Mouse (Mus musculus): ENCODE data around the gene Dis3l2.

The Dis3l2 gene

DNA sequence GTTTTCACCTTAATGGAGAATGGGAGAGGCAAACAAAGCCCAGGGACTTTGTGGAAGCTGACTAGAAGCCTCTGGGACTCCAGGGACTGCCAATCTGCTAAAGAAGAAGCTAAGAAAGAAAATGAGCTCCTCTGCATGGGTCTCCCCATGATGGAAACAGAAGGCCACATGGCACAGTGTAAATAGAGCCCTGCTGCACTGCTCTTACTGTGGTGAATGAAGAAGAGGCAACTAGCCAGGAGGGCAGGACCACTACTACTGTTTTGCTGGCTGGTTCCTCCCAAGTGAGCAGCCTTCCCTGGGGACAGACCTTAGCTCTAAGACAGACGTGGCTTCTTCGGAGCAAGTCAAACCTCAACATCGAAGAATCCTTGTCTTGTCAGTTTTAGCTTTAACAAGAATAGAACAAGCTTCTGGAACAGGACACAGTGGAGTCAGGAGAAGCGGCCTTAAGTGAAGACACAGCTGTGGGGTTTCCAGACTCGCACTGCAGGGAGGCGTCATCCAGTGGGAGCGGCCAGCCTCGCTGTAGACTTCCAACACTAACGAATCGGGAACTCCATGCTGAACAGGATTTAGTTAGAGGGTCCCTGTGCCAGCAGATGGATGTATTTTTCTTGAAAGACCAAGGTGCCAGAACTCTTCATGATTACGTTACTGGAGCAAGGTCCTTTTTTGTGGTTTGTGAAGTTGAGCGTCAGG lies 307.2 kb downstream of the Dis3l2 start:
- CTCF ChIA-PET, result no interaction called here

DNA sequence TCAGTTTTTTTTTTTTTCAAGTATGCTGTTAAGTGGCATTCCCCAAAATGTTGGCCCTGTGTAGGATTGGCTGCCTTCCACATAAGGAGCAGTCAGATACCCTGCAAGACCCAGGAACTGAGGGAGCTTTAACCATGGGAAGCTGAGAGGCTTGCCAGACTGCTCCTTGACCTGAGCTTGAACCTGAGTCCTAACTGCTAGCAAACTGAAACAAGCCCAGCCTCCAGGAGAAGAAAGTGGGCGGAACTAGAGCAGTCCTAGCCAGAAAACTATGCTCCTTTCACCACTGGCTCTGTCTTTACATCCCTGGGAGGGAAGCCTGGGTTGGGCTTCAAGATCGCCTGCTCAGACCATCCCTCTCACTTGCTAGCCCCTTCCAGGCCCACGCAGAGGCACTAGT lies 308.1 kb downstream of the Dis3l2 start:
- CTCF ChIA-PET, result no interaction called here

DNA sequence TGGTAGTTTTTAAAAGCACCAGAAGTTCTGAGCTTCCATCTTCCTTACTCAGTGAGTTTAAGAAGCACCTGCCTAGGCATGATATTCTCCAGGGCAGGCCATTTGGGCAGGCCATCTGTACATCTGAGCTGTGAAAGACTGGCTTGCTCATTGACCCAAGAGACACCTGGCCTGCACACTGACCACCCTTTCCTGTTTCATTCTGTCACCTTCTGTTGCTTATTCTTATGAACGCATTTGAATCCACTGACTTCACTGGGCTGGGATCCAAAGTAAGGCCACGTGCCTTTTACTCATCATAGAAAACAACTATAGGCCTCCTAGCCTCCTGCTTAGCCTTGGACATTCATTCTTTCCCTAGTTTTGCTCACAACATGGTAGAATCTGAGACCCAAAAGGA lies 309.0 kb downstream of the Dis3l2 start:
- CTCF ChIA-PET, result no interaction called here

DNA sequence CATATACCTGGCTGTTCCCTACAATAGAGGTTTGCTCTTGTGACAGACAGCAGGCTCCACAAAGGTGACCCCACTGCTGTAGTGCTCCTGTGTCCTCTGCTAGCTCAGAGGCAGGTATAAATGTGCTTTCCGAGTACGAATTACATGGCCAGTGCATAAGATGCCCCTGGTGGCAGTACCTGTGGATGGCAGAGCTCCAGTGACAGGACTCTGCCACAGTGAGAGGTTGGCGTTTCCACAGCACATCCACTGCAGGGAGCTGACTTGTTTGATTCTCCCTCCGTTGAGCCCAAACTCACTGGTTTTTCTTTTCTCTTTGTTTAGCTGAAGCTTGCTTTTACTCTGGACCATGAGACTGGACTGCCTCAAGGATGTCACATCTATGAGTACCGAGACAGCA lies 317.1 kb downstream of the Dis3l2 start:
- CTCF ChIA-PET, result interaction anchor here (0.6 kb wide), 1 partner anchor 11 kb away, joined by 7 read pairs; no protein-coding TSS in a partner anchor

DNA sequence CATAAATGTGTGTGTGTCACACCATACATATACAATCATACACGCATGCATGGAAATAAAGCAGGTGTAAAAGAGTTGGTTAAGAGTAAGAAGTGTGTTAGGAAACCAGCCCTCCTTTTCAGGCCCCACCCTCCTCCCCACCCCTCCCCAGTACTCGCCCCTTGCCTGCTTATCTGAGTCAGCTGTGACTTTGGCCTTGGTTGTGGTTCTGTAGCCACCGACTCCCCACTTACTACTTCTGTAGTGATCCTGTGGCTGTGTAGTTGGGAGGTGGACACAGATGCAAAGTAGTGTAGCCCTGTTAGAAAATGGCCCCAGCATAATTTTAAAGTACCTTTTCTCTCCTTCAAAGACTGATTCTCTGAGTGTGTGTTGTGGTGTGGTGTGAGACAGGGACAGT lies 318.0 kb downstream of the Dis3l2 start:
- CTCF ChIA-PET, result no interaction called here

DNA sequence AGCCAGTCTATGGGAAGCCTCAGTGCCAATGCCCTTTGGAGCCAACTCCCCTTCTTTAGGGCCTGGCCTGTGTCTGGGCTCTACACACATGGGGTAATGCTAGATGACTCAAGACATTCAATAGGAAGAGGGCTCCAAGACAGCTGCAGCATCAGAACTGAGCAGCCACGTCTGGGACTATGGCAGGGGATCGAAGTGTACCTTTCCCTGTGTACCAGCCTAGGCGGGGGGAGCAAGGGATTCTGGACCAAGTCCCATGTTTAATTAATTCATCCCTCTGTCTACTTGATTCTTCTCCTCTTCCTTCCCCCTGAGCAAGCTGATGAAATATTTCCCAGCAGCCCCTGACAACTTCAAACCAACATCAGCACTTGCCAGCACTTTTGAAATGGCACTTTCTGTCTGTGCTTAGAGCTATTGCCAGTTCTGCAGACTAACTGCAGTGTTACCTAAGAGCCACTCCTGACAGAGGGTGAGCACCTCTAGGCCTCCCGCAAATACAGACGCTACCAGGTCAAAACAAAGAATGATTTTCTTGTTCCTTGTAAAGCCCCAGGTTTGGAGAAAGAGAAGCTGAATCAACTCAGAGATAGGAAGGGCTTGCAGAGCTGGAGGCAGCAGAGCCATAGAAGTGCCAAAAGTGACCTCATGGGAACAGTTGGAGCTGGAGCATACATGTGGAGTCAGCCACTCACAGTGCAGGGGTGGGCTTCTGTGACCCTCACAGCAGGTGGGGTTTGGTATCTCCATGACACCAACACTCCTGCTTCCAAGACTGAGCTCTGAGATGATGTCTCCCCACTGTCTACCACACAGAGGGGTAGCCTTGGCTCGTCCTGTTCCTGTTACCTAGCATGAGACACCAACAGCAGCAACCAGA lies 319.9 kb downstream of the Dis3l2 start:
- CTCF ChIA-PET, result no interaction called here

DNA sequence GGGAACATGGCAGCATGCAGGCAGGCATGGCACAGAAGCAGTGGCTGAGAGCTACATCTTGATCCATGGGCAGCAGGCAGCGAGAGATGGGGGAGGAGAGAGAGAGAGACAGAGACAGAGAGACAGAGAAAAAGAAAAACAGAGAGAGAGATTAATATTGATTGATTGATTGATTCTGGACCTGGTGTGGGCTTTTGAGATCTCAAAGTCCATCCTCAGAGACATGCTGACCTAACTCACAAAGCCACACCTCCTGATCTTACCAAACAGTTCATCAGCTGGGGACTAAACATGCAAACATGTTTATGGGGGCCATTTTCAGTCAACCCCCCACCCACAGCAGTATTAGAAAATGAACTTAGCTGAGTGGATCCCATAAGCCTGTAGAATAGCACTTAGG lies 321.4 kb downstream of the Dis3l2 start:
- CTCF ChIA-PET, result no interaction called here

DNA sequence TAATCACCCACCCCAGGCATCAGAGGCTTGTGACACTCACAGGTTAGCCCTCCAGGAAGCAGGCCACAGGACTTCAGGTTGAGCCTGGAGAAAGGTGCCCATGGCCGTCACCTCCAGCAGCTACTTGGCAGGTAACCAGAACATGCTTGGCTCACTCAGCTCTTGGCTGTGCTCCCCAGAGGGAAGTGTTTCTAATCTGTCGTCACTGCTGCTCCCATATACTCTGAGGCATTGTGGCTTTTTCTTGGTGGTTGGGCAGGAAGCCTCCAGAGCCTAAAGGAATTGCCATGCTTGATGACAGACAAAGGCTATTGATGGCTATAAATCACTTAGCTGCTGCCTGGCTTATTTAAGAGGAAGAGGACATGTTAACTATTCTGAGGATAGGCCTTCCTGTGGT lies 325.2 kb downstream of the Dis3l2 start:
- CTCF ChIA-PET, result no interaction called here

DNA sequence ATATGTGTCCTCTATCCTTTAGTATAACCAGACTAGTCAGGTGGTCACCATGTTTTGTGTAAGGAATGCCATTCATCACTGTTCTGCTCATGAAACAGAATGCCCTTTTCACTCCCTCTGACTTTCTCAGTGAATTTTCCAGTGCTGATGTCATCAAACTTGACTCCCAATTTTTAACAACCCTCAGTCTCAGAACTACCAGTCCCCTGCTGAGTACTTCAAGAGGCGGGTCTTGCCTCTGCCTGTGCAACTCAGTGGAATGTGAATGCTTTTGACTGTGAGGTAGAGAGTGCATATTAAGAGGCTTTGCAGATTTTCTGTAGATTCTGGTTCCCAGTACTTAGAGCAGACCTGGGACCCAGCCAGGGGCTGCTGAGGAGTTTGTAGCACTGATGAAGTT lies 327.0 kb downstream of the Dis3l2 start:
- CTCF ChIA-PET, result no interaction called here

DNA sequence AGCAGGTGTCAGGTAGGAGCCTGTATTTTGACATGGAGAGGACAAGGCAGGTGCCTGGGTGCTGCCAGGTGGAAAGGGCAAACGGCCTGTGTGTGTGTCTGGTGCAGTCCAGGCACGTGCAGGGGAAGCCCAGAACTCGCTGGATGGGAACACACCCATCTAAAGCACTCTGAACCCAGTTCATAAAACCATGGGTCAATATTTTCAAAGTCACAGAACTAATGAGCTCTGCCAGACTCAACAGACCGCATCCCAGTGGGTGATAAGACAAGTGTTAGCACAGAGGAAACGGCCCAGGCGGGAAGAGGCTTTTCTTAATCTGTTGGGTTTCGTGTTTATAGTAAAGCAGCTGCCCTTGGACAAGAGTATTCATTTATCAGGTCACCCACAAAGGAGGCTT lies 328.9 kb downstream of the Dis3l2 start:
- CTCF ChIA-PET, result interaction anchor here (0.6 to 1.6 kb wide), 3 partner anchors 9 to 227 kb away, joined by 3 read pairs; no protein-coding TSS in a partner anchor

DNA sequence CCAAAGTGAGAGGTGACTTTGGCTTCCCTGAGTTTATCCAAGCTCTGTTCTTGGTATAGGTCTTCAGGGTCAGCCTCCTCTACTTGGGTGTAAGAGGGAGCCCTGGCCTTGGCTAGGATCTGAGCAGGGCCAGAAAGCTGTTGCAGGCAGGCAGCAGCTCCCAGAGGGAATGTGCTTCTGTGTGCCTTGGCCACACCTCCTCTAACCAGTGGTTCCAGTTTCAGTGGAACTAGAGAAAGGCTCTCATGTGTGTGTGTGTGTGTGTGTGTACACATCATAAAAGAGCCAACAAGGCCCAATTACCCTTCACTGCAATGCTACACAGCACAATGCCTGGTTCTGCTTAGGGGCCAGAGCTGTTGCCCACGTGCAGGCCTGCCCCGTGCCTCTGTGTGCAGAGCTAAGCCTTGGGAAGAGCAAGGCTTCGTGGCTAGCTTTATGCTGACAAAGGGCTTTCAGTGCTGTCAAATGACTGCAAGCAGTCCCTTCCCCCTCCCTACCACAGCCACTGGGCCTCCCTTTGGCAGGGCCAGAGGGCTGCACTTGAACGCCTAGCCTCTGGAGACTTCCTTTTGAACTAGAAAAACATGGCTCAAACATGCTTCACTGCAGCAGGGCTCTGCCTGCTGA lies 332.0 kb downstream of the Dis3l2 start:
- CTCF ChIA-PET, result no interaction called here

DNA sequence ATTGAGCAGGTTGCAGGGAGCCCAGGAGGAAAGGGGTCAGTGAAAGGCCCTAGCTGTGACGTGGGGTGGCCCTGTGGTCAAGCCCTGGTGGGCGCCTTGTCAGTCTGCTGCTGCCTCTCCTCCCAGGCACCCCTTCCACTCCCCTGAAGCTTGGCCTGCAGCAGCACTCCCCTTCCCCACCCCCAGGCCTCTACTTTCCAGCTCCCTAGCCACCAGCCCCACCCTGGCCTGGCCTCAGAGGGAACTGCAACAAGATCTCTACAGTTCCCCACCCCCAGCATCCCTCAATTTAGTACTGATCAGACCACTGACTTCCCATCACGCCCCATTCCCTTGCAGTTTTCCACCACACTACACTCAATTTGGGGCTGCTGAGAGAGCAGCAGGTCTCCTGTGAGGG lies 332.7 kb downstream of the Dis3l2 start:
- CTCF ChIA-PET, result no interaction called here

DNA sequence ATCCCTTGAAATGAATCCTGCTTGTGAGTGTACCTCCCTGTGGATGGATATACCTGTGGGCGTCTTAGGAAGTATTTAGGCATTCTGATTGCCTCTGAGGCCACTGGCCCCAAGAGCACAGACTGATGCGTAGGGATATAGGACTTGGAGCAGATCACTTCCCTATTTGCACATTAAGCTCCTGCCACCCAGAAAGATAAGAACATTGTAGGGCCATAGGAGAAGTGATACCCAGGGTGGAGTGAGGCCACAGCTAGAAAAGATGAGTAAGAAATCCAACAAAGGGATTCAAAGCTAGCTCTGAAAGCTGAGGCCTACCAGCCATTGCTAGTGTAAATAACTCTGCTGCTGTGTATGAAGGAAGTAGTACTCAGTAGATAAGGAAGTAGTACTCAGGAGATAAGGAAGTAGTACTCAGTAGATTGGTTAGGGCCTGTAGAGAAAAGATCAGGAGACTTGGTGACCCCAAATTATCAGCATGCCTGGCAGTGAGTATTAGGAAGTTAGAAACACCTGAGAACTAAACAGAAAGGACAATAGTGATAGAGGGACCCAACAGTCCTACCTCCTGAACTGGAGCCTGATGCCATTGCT lies 335.0 kb downstream of the Dis3l2 start:
- CTCF ChIA-PET, result no interaction called here

DNA sequence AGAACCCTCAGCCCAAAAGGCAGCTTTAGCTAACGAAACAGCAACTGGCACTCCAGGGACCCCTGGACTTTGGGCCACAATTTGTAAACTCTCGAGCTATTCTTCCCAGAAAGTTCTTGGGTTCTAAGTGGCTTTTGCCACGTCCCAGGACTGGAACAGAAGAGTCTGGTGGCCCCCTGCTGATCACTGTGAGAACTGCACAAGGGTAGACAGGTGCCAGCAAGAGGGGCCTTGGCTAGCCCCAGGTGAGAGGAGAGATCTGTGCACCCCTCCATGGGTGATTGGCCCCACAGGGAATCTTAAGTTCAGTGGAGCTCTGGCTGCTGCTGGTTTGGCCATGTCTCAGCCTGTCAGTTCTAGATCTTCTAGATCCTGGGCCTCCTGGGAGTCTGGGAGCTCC lies 337.5 kb downstream of the Dis3l2 start:
- CTCF ChIA-PET, result interaction anchor here (0.5 to 1.4 kb wide), 3 partner anchors 8 to 532 kb away, joined by 3 to 4 read pairs (median 3); no protein-coding TSS in a partner anchor

DNA sequence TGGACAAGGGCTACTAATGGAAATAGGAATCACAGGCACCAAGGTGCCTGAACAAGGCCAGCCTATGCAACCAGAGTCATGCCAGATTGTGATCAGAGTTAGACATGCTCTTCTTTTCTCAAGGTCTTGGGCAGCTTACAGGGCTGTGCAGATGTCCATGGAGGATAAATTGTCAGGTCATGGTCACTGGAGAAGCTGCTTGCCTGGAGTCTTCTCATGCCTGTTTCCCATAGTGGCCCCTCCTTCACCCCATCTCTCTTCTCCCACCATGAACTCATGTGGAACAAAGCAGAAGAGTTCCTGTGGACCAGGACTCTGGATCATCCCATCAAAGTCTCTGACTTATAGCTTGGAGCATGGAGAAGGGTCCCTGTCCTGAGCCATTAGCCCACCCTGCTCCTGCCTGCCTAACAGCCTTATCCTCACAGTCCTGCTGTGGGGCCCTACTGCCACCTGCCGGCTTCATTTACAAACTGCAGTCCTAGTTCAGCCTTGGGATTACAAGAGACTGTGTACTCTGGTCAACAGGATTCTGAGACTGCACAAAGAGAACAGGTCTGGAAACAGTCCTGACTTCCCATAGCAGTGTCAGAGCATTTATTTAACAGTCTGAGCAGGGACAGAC lies 338.3 kb downstream of the Dis3l2 start:
- CTCF ChIA-PET, result interaction anchor here (0.7 to 1.4 kb wide), 2 partner anchors 9 to 392 kb away, joined by 3 read pairs; no protein-coding TSS in a partner anchor

DNA sequence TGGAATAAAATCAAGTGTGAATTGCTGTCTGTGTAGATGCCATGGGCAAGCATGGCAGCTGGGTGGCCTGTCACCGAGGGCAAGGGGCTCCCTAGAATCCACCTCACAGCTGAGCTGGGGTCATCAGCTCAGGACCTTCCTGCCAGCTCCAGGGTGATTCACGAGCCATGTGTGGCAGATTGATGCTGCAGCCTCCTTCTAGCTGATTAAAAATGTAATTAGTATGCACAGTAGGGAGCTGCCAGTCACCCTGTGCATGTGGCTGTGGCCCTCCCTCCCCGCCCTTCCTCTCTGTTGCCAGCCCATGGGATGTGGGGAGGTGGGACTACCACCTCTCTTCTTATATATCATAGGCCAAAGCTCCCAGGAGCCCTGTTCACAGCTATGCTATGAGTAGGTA lies 346.5 kb downstream of the Dis3l2 start:
- CTCF ChIA-PET, result no interaction called here

DNA sequence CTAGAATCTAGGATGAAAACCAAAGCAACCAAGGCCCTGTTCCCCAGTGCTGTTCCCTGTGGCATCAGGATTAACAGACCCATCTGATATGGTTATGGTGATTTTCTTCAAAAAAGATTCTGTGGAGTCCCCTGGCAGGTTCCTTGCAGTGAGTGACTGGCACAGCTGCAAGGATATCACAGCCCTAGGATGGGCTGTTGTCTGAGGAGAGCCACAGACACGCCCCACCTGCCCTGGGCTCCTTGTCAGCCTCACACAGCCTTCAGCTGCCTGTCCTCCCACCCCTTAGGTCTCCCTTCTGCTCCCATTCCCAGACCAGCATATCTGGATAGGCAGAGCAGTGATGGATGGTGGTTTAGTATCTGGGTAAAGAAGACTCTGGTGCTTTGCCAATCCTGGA lies 347.1 kb downstream of the Dis3l2 start:
- CTCF ChIA-PET, result no interaction called here

DNA sequence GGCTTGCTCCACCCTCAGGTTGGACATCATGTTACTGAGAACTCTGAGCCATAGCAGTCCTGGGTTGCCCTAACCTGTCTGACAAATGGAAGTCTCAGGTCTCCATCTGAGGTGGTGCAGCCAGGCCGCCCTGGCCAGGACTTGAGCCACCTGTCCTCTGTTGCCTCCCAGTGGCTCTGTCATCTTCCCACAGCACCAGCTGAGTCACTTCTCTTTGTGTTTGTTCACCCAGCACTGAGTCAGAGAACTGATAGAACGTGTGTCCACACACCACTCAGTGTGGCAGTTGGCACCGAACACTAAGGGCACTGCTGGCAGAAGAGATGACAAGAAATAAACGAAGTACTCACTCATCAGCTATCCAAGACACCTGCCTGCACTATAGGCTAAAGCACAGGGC lies 347.8 kb downstream of the Dis3l2 start:
- CTCF ChIA-PET, result no interaction called here

DNA sequence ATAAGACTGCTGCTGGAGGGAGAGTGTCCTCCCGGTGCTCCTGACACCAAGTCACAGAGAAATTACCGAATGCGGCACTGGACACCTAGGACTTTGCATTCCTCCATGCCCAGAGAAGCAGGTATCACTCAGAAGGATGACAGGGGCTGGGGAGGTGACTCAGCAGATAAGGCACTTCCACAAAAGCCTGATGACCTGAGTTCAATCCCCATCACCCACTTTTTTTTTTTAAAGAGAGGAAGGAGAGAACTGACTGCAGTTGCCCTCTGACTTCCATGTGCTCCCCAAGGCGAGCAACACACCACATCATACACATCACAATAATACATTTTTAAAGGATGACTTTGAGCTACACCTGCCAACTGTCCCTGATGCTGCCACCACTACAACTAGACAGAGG lies 353.5 kb downstream of the Dis3l2 start:
- CTCF ChIA-PET, result no interaction called here

DNA sequence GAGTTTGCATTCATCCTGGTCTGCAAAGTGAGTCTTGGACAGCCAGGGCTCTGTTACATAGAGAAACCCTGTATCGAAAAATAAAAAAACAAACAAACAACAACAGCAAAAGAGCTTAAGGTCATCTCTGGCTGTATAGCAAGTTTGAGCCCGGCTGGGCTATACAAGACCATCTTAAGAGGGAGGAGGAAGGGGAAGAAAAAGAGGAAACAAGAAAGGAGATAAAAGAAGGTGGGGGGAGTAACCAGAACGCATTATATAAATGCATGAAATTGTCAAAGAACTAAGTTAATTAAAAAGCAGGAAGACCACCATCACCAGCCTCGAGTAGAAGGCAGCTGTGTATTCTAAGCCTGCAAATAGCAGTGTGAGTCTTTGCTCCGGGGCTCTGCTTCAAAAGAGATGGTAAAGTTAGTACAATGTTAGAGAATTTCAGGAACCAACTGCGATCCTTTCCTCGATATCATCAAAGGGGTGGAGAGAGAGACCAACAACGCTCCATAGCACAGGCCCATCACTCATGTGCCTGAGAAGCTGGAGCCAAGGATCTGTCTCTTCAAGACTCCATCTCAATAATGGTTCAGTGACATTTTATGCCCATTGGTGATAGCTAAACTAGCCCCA lies 355.5 kb downstream of the Dis3l2 start:
- CTCF ChIA-PET, result no interaction called here

DNA sequence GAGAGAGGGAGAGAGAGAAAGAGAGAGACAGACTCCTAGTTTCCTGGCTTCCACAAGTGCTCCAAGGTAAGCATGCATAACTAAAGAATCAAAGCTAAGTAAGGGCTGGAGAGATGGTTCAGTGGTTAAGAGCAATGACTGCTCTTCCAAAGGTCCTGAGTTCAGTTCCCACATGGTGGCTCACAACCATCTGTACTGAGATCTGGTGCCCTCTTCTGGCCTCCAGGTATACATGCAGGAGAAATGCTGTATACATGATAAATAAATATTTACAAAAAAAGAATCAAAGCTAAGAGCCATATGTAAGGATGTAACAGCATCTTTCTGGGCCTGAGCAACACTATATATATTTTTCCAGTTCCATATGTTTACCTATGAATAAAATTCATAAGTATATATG lies 357.3 kb downstream of the Dis3l2 start:
- CTCF ChIA-PET, result no interaction called here

DNA sequence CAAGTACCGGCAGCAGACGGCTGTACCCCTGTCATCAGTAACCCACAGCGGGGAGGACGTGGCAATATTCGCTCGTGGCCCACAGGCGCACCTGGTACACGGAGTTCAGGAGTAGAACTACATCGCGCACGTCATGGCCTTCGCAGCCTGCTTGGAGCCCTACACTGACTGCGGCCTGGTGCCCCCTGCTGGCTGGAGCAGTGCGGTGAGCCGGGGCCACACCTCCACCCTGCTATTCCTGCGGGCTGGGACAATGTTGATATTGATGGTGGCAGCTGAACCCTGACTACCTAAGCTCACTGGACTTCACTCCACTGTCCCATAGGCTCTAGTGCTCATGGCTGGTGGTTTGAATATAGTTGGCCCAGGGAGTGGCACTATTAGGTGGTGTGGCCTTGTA lies 367.1 kb downstream of the Dis3l2 start:
- CTCF ChIA-PET, result no interaction called here

Measured in spleen, embryonic (tissue).